Mouse (Mus musculus) brain, embryonic 14.5 days (tissue): ENCODE measurements around the gene Entpd7. TPM values are rescaled to one million over a fixed set of nuclear protein-coding genes. Genes with fewer than 3 reads are reported as not detected.
A peak's percentile ranks its signal among the peaks of the same experiment; 100 is the strongest.

Experiments used
- DNase-seq: peaks from one replicate; pipeline ENCODE4 v3.0.0-alpha.2; 2011; ENCODE audit warnings: low read depth
- CTCF ChIP-seq: fragments of 200-500 bp; IDR thresholded peaks from 2 replicates; pipeline ENCODE4 v1.5.1; 2012; ENCODE audit warnings: inconsistent platforms, mild to moderate bottlenecking, moderate library complexity, borderline replicate concordance; ENCODE audit not compliant: insufficient read depth, insufficient read length; ENCODE audit errors: extremely low read depth
- POLR2A ChIP-seq: fragments of 200-500 bp; IDR thresholded peaks from 2 replicates; pipeline ENCODE4 v1.6.1; 2012; ENCODE audit warnings: mild to moderate bottlenecking, inconsistent platforms, borderline replicate concordance; ENCODE audit not compliant: poor library complexity, insufficient read depth, insufficient read length, severe bottlenecking; ENCODE audit errors: extremely low read depth
- polyA plus RNA-seq: library from polyadenylated mRNA; depleted of rRNA; stranded (reverse); fragments of >200 nt; gene quantifications from 2 replicates; pipeline ENCODE4 v1.2.3, GENCODE M21; 2012; rRNA removed

Gene Entpd7
- polyA plus RNA-seq = 7.2 and 10.1 TPM in 2 replicates

GRCm38 (mm10) chr19:43689419-43690246 is at the start of gene Entpd7:
Gene Entpd7 (plus strand): TSS chr19:43689672.
- DNase-seq = peak; percentile 98
- peak; percentile 68; the same call in 1 of the 2 replicates for TF ChIP-seq POLR2A
- peak; percentile 45; the same call in 1 of the 2 replicates for TF ChIP-seq CTCF

GRCm38 (mm10) chr19:43641833-43642232 is 47.6 kb upstream of the Entpd7 start:
- TF ChIP-seq CTCF (no peak), POLR2A (no peak)
- DNase-seq = no peak

- TF ChIP-seq POLR2A (no peak), CTCF (no peak)
- DNase-seq = no peak
Observed at GRCm38 (mm10) chr19:43642843-43643242, 46.6 kb upstream of the Entpd7 start.

- DNase-seq = no peak
- TF ChIP-seq POLR2A (no peak), CTCF (no peak)
Observed at GRCm38 (mm10) chr19:43645508-43645907, 44.0 kb upstream of the Entpd7 start.

GRCm38 (mm10) chr19:43646852-43647251 is 42.6 kb upstream of the Entpd7 start:
- TF ChIP-seq POLR2A (no peak), CTCF (no peak)
- DNase-seq = no peak

- DNase-seq = no peak
- TF ChIP-seq POLR2A (no peak), CTCF (no peak)
Observed at GRCm38 (mm10) chr19:43647261-43647660, 42.2 kb upstream of the Entpd7 start.

- no peak for DNase-seq
- TF ChIP-seq CTCF = no peak
- no peak for TF ChIP-seq POLR2A
Observed at GRCm38 (mm10) chr19:43648343-43648742, 41.1 kb upstream of the Entpd7 start.

GRCm38 (mm10) chr19:43651241-43651785 is 38.2 kb upstream of the Entpd7 start:
- TF ChIP-seq CTCF (no peak), POLR2A (no peak)

GRCm38 (mm10) chr19:43655735-43656492 is 33.6 kb upstream of the Entpd7 start:
- peak; percentile 90 for DNase-seq
- peak; percentile 91 for TF ChIP-seq CTCF
- TF ChIP-seq POLR2A = no peak

More at GRCm38 (mm10) chr19:43651241-43651785, 38.2 kb upstream of the Entpd7 start:
- DNase-seq = no peak

GRCm38 (mm10) chr19:43659632-43660031 is 29.8 kb upstream of the Entpd7 start:
- no peak for TF ChIP-seq POLR2A
- no peak for TF ChIP-seq CTCF
- DNase-seq = no peak

- TF ChIP-seq POLR2A (no peak), CTCF (no peak)
- no peak for DNase-seq
Observed at GRCm38 (mm10) chr19:43660774-43661173, 28.7 kb upstream of the Entpd7 start.

- TF ChIP-seq POLR2A (no peak), CTCF (peak; percentile 43; the same call in 1 of the 2 replicates)
- peak; percentile 55 for DNase-seq
Observed at GRCm38 (mm10) chr19:43662176-43662967, 27.1 kb upstream of the Entpd7 start.
